Mouse (Mus musculus) C3H10T1/2 (cell line): ENCODE data around the gene Crygn. TPM values are rescaled to one million over a fixed set of nuclear protein-coding genes. Genes with fewer than 3 reads are reported as not detected.

Source experiments
- polyA plus RNA-seq, 2 experiments: library from polyadenylated mRNA; unstranded; fragments of >200 nt; fragmentation: generic; extraction: Trizol; gene quantifications; one replicate each; pipeline ENCODE4 v1.2.1; 2012; ENCODE audit warnings: missing spikeins in 2 of 2

Gene Crygn
- polyA plus RNA-seq = 1 to 10 TPM in 1 of 2 experiments, under 1 TPM in 1; 0.94 to 4.4 TPM

DNA sequence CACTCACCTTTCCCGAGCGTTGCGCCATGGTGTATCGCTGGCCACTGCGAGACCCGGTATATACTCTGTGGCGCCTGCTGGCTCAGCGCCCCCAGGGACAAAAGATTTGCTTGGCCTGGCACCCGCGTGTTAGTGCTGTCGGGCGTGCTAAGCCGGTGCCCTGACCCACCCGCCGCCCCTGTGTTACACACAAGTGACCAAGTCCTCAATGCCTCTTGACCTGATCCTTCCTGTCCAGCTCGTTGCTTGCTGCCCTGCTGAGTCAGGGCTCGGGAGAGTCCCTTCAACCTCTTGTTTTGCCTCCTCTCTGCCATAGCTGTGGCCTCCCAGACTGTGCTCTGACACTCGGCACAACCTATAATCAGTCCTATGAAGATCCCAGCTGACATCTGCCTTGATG lies at the start of gene Crygn:
Gene Crygn (minus strand): TSS at position 193 of the 400 bp plus-strand sequence.

DNA sequence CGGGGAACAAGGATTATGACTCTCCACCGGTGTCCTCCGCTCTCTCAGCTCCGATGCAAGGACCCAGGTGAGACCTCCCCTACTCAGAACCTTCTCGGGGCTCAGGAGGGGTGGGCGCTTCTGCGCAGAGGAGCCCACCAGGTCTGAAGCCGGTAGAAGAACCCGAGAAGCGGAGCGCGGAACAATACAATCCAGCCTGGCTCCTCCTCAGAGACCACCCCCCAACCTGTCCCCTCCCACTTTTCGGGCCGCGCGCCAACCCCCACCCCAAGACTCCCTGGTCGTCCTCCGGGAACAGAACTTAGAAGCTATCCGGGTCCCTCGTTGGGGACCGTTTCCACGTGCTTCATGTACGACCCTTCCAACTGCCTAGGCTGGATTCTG lies 27.3 kb downstream of the Crygn start, which contains the start of gene Wdr86:
Gene Wdr86 (minus strand): TSS at position 240 of the 384 bp plus-strand sequence.

Other genes with a start within 250 kb of the Crygn start
- gene Gbx1, start 230.8 kb downstream of the Crygn start, polyA plus RNA-seq = under 1 TPM; 0.01 to 0.08 TPM
- gene Asb10, start 217.0 kb downstream of the Crygn start, polyA plus RNA-seq = under 1 TPM in 1 of 2 experiments, not detected in 1; 0.12 TPM
- under 1 TPM in 1 of 2 experiments, not detected in 1; 0.02 TPM for gene 4931409K22Rik, start 201.2 kb downstream of the Crygn start, polyA plus RNA-seq
- 10 to 100 TPM; 45.7 to 72.5 TPM for gene Abcf2, start 180.5 kb downstream of the Crygn start, polyA plus RNA-seq
- gene Chpf2, start 171.3 kb downstream of the Crygn start, polyA plus RNA-seq = 10 to 100 TPM; 13.6 to 31.3 TPM
- gene Smarcd3, start 133.6 kb downstream of the Crygn start, polyA plus RNA-seq = 100 to 1,000 TPM in 1 of 2 experiments, 10 to 100 TPM in 1; 45.0 to 101 TPM
- 10 to 100 TPM in 1 of 2 experiments, 1 to 10 TPM in 1; 6.4 to 56.8 TPM for gene Nub1, start 72.5 kb downstream of the Crygn start, polyA plus RNA-seq
- under 1 TPM in 1 of 2 experiments, not detected in 1; 0.38 TPM for gene Wdr86, start 27.3 kb downstream of the Crygn start, polyA plus RNA-seq
- gene Rheb, start 84.6 kb upstream of the Crygn start, polyA plus RNA-seq = 10 to 100 TPM in 1 of 2 experiments, 1 to 10 TPM in 1; 4.5 to 30.3 TPM